Mouse (Mus musculus): Measurements from ENCODE around the gene Trappc4. TPM values are rescaled to one million over a fixed set of nuclear protein-coding genes. Genes with fewer than 3 reads are reported as not detected.
A peak's percentile ranks its signal among the peaks of the same experiment; 100 is the strongest.
"Not testable (repeated sequence)": the region's sequence is repeated elsewhere in the genome, so short reads cannot be mapped to it uniquely, and the experiment has no call there.

Trappc4 gene
- 166 and 175 TPM in 2 replicates for polyA plus RNA-seq (2014; fragmentation: Nextera tagmentation; extraction: Ambion mirVana)

DNA sequence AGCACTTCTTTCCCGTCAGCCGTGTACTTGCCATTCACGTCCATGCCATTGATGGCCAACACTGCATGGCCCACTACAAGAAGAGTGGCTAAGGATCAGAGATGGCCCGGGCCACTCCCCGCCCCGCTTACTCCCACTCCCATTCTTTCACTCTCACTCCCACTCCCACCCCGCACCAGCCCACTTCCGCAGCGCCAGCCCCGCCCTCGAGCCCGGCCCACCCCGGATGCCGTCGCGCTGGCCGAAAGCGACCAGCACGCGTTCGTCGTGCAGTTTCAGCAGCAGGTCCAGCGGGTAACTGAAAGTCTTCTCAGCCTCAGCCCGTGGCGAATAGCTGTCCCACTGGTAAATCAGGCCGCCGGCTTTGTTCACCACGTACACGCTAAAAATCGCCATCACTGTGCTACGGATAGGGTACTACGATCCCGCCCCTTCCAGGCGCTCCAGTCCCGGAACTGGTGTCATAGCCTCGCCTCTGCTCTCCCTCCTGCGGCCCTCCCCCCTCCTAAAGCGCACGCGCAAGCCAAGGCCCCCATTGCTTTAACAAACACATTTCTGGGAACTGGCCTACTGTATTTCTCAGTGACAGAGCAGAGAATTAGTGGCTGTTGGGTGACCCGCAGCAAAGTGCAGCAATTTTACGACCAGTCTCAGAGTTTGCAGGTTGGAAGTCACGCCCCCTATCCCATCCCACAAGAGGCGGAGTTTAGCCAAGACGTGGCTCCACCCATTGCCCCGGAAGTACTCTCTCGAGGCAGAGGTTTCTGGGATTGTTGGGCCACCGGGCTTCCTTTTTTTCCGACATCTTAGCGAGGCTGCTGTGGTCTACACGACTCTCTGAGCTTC is at the start of gene Trappc4, which contains the start of gene Rps25:
Trappc4 (minus strand) TSS at position 695 of the 846 bp plus-strand sequence.
Rps25 (plus strand) TSS at position 234 of the 846 bp plus-strand sequence.
- H3K36me3 ChIP-seq (replicated peaks; ENCODE audit: control insufficient read depth, insufficient read depth, low read depth, low read length) = peaks cover 6% of the 10 kb centered on the region; the same call in 1 of the 2 replicates
- H3K9me3 ChIP-seq (replicated peaks; ENCODE audit: control insufficient read depth, low read length) = no peaks in the 10 kb centered on the region
- peak within 1 kb of the TSS; percentile 61 for H3K4me2 ChIP-seq (ENCODE audit: low read depth, low read length)
- H3K27me3 ChIP-seq (ENCODE audit: control insufficient read depth, insufficient read depth, low read length) = no peaks in the 10 kb centered on the region
- peak; percentile 94 for ATAC-seq (replicated peaks; ENCODE audit: insufficient number of reproducible peaks, low FRiP score, low TSS enrichment, low read depth)
- H3K9ac ChIP-seq (replicated peaks; ENCODE audit: low read length) = peak within 1 kb of the TSS; percentile 89
- H3K4me3 ChIP-seq (ENCODE audit: low read depth, low read length) = peak within 1 kb of the TSS; percentile 88
- peak; percentile 98 for DNase-seq (ENCODE audit: low spot score)
- WGBS = under 1% methylated on average over 51 of the region's 51 CpGs
- peak within 1 kb of the TSS; percentile 82 for H3K27ac ChIP-seq (replicated peaks; ENCODE audit: low read depth, low read length)
- no peaks in the 10 kb centered on the region for H3K4me1 ChIP-seq (ENCODE audit: control insufficient read depth, insufficient read depth, low read length)

DNA sequence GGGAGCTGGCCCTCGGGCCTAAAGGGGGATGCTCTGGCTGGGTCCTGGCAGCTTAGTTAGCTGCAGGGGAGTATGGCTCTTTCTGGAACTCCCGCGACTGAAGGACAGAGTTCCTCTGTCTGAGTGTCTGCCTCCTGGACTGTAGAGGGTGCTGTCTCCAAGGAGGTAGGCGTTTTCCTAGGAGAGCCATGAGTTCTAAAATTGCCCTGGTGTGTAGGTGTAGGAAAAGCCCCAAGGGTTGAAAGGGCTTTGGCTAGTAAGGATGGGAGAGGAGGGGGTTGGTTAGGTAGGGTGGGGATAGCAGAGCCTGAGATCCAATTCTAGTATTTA is 47.5 kb upstream of the Trappc4 start, which contains the start of gene Upk2:
Upk2 (minus strand) TSS at position 86 of the 330 bp plus-strand sequence.
- H3K9ac ChIP-seq (replicated peaks; ENCODE audit: low read length) = no peak within 1 kb of the TSS
- H3K27ac ChIP-seq (replicated peaks; ENCODE audit: low read depth, low read length) = no peak within 1 kb of the TSS
- 11% methylated on average over 4 of the region's 4 CpGs for WGBS
- DNase-seq (ENCODE audit: low spot score) = no peak
- H3K4me1 ChIP-seq (ENCODE audit: control insufficient read depth, insufficient read depth, low read length) = peaks cover 7% of the 10 kb centered on the region; the same call in 1 of the 2 replicates
- no peaks in the 10 kb centered on the region for H3K36me3 ChIP-seq (replicated peaks; ENCODE audit: control insufficient read depth, insufficient read depth, low read depth, low read length)
- no peak within 1 kb of the TSS for H3K4me3 ChIP-seq (ENCODE audit: low read depth, low read length)
- H3K4me2 ChIP-seq (ENCODE audit: low read depth, low read length) = no peak within 1 kb of the TSS
- no peaks in the 10 kb centered on the region for H3K9me3 ChIP-seq (replicated peaks; ENCODE audit: control insufficient read depth, low read length)
- no peak for ATAC-seq (replicated peaks; ENCODE audit: insufficient number of reproducible peaks, low FRiP score, low TSS enrichment, low read depth)
- no peaks in the 10 kb centered on the region; the same call in 1 of the 2 replicates for H3K27me3 ChIP-seq (ENCODE audit: control insufficient read depth, insufficient read depth, low read length)

DNA sequence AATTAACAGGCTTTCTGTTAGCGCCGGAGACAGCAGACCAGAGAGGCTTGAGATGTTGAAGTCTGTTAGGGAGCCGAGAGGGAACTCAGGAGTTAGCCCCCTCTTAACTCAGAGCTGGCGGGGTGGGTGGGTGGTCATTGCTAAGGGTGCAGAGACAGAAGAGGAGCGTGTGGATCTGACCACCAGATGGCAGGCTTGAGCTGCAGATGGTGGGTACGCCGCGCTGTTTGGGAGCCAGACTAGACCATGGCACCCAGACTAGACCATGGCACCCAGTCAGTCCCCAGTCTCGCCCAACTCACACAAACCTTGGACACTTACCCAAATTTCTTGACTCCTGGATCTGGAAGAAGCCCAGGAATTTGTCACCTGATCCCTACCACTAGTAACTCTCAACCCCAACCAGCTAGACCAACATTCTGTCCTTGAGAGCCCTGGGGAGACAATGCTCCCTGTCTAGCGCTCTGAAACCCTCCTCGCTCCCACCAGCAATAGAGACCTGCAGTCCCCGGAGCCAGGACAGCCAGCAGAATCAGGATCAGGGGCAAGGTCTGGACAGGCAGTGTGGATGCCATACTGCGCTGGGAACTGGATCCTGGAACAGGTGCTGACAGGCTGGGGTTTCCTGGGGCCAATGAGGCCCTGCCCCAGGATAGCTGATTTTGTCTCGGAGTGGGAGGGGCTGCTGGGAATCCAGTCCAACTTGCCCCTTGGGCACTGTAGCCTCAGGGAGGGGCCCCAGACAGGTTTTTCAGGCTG is 46.9 kb upstream of the Trappc4 start:
- H3K4me1 ChIP-seq (ENCODE audit: control insufficient read depth, insufficient read depth, low read length) = peaks cover 7% of the 10 kb centered on the region; the same call in 1 of the 2 replicates
- no peaks in the 10 kb centered on the region; the same call in 1 of the 2 replicates for H3K27me3 ChIP-seq (ENCODE audit: control insufficient read depth, insufficient read depth, low read length)
- H3K9ac ChIP-seq (replicated peaks; ENCODE audit: low read length) = no peak overlapping the region
- H3K4me2 ChIP-seq (ENCODE audit: low read depth, low read length) = no peak overlapping the region
- no peaks in the 10 kb centered on the region for H3K36me3 ChIP-seq (replicated peaks; ENCODE audit: control insufficient read depth, insufficient read depth, low read depth, low read length)
- 5% methylated on average over 14 of the region's 14 CpGs for WGBS
- ATAC-seq (replicated peaks; ENCODE audit: insufficient number of reproducible peaks, low FRiP score, low TSS enrichment, low read depth) (peak; percentile 77), DNase-seq (ENCODE audit: low spot score) (peak; percentile 89)
- H3K27ac ChIP-seq (replicated peaks; ENCODE audit: low read depth, low read length) = no peak overlapping the region
- no peak overlapping the region for H3K4me3 ChIP-seq (ENCODE audit: low read depth, low read length)
- H3K9me3 ChIP-seq (replicated peaks; ENCODE audit: control insufficient read depth, low read length) = no peaks in the 10 kb centered on the region

DNA sequence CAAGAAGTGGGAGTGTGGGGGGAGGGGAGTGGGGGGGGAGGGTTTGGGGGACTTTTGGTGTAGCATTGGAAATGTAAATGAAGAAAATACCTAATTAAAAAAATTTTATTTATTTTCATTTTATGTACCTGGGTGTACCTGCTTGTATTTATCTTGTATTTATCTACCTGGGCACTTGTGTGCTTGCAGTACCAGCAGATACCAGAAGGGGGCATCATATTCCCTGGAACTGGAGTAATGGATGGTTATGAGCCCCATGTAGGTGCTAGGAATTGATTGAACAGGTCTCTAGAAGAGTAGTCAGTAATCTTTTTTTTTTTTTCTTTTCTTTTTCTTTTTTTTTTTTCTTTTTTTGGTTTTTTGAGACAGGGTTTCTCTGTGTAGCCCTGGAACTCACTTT is 43.0 kb upstream of the Trappc4 start:
- Histone ChIP-seq H3K27me3 (ENCODE audit: control insufficient read depth, insufficient read depth, low read length) (no peaks in the 10 kb centered on the region; the same call in 1 of the 2 replicates), H3K27ac (replicated peaks; ENCODE audit: low read depth, low read length) (no peak overlapping the region), H3K4me2 (ENCODE audit: low read depth, low read length) (no peak overlapping the region), H3K4me1 (ENCODE audit: control insufficient read depth, insufficient read depth, low read length) (peaks cover 5% of the 10 kb centered on the region; the same call in 1 of the 2 replicates), H3K9ac (replicated peaks; ENCODE audit: low read length) (no peak overlapping the region), H3K36me3 (replicated peaks; ENCODE audit: control insufficient read depth, insufficient read depth, low read depth, low read length) (no peaks in the 10 kb centered on the region), H3K4me3 (ENCODE audit: low read depth, low read length) (no peak overlapping the region), H3K9me3 (replicated peaks; ENCODE audit: control insufficient read depth, low read length) (no peaks in the 10 kb centered on the region)
- DNase-seq (ENCODE audit: low spot score) (no peak), ATAC-seq (replicated peaks; ENCODE audit: insufficient number of reproducible peaks, low FRiP score, low TSS enrichment, low read depth) (no peak)

DNA sequence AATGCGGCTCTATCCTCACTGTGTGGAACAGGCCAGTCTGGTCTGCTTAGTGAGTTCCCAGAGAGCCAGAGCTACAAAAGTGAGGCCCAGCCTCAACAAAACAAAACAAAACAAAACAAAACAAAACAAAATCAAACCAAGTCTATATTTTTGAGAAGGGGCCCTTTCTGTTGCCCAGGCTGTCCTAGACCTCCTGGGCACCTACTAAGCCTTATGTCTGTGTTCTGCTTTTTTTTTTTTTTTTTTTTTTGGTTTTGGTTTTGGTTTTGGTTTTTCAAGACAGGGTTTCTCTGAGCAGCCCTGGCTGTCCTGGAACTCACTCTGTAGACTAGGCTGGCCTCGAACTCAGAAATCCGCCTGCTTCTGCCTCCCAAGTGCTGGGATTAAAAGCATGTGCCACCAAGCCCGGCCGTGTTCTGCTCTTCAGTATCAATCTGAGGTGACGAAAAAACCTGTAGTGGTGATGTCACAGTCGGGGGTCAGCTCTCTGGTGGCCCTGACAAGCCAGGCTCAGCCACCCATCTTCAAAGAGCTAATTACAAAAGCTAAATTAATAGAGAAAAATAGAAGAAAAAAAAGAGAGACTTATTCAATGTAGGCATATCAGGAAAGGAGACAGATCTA is 37.1 kb upstream of the Trappc4 start:
- not testable (repeated sequence) for ATAC-seq (replicated peaks; ENCODE audit: insufficient number of reproducible peaks, low FRiP score, low TSS enrichment, low read depth); H3K9me3 ChIP-seq (replicated peaks; ENCODE audit: control insufficient read depth, low read length); H3K9ac ChIP-seq (replicated peaks; ENCODE audit: low read length); H3K4me2 ChIP-seq (ENCODE audit: low read depth, low read length); H3K36me3 ChIP-seq (replicated peaks; ENCODE audit: control insufficient read depth, insufficient read depth, low read depth, low read length); H3K27ac ChIP-seq (replicated peaks; ENCODE audit: low read depth, low read length); H3K4me1 ChIP-seq (ENCODE audit: control insufficient read depth, insufficient read depth, low read length); DNase-seq (ENCODE audit: low spot score); H3K4me3 ChIP-seq (ENCODE audit: low read depth, low read length); H3K27me3 ChIP-seq (ENCODE audit: control insufficient read depth, insufficient read depth, low read length)
- WGBS = 88% methylated on average over 7 of the region's 7 CpGs

DNA sequence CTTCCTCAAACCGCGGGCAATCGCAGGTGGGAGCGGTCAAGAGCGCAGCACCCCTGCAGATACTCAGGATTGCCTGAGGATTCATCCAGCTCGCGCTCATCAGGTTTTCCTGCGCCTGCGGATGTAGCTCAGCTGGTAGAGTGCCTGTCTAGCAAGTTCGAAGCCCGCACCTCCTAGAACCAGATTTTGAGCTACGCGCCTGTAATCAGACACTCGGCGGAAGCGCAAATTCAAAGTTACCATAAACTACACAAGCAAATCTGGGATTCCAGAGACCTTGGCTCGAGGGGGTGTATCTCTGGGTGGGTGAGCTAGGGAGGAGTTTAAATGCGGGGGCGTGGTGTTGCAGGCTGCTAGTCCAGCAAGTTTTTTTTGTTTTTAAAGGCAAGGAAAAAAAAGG is 33.6 kb upstream of the Trappc4 start, which contains the start of gene Foxr1:
Foxr1 (minus strand) TSS at position 176 of the 400 bp plus-strand sequence.
- H3K4me2 ChIP-seq (ENCODE audit: low read depth, low read length) = no peak within 1 kb of the TSS
- H3K9ac ChIP-seq (replicated peaks; ENCODE audit: low read length) = no peak within 1 kb of the TSS
- H3K27ac ChIP-seq (replicated peaks; ENCODE audit: low read depth, low read length) = no peak within 1 kb of the TSS
- WGBS = 71% methylated on average over 19 of the region's 19 CpGs
- DNase-seq (ENCODE audit: low spot score) = no peak
- no peaks in the 10 kb centered on the region for H3K4me1 ChIP-seq (ENCODE audit: control insufficient read depth, insufficient read depth, low read length)
- no peaks in the 10 kb centered on the region for H3K36me3 ChIP-seq (replicated peaks; ENCODE audit: control insufficient read depth, insufficient read depth, low read depth, low read length)
- H3K27me3 ChIP-seq (ENCODE audit: control insufficient read depth, insufficient read depth, low read length) = no peaks in the 10 kb centered on the region
- no peak within 1 kb of the TSS for H3K4me3 ChIP-seq (ENCODE audit: low read depth, low read length)
- no peaks in the 10 kb centered on the region for H3K9me3 ChIP-seq (replicated peaks; ENCODE audit: control insufficient read depth, low read length)
- ATAC-seq (replicated peaks; ENCODE audit: insufficient number of reproducible peaks, low FRiP score, low TSS enrichment, low read depth) = no peak

DNA sequence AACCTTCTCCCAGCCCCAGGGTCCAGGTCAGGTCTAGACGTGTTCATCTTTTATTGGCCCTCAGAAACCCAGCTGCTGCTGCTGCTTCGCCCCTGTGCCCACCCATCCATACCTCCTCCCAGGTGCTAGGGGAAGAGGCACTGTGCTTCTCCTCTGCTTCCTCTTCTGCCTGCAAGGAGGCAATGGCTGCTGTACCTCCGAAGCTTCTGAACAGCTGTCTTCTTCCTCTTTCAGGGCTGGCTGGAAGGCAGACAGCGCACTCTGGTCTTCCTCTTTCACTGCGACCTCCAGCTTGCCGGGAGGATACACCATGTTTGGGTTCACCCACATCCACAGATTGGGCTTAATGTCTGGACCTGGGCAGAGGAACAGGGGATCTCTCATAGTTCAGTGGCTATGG is 28.3 kb upstream of the Trappc4 start:
- H3K4me2 ChIP-seq (ENCODE audit: low read depth, low read length) = no peak overlapping the region
- WGBS = 80% methylated on average over 6 of the region's 6 CpGs
- no peaks in the 10 kb centered on the region for H3K27me3 ChIP-seq (ENCODE audit: control insufficient read depth, insufficient read depth, low read length)
- no peaks in the 10 kb centered on the region for H3K9me3 ChIP-seq (replicated peaks; ENCODE audit: control insufficient read depth, low read length)
- no peak overlapping the region for H3K27ac ChIP-seq (replicated peaks; ENCODE audit: low read depth, low read length)
- peaks cover 2% of the 10 kb centered on the region; the same call in 1 of the 2 replicates for H3K4me1 ChIP-seq (ENCODE audit: control insufficient read depth, insufficient read depth, low read length)
- ATAC-seq (replicated peaks; ENCODE audit: insufficient number of reproducible peaks, low FRiP score, low TSS enrichment, low read depth) (no peak), DNase-seq (ENCODE audit: low spot score) (no peak)
- H3K9ac ChIP-seq (replicated peaks; ENCODE audit: low read length) = no peak overlapping the region
- no peak overlapping the region for H3K4me3 ChIP-seq (ENCODE audit: low read depth, low read length)
- H3K36me3 ChIP-seq (replicated peaks; ENCODE audit: control insufficient read depth, insufficient read depth, low read depth, low read length) = no peaks in the 10 kb centered on the region
